In the genomic region with DNA sequence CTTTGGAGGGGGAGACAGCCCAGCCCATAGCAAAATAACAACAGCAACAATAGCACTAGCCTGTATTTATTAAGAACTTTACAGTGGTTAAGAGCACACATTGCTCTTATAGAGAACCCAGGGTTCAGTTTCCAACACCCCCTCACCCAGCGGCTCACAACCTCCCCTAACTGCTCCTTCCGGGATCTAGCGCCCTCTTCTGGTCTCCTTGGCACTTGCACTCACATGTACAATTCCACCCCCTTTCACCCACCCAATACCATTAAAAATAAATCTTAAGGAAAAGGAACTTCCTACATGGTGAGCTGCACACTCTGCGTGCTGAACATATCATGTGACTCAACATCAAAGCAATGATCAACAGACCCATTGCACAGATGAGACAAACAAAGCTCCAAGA, we compare ENCODE assay signal across 13 mouse cellular contexts.
DNase-seq lines count a peak whose midpoint lies in the region; ATAC-seq and TF ChIP-seq lines count a peak whose summit lies in the region.
"Had no signal": no experiment of that assay in that cellular context is flagged by ENCODE, and none has a peak within 500 bp of the region (broad histone marks: within the 10 kb centered on the region; RNA-seq: fewer than 3 reads in every experiment).

No protein-coding gene starts in this region.

- H3K9me3 ChIP-seq in forebrain, postnatal 0 days (ENCODE audit: low read length), result no peaks in the 10 kb centered on the region
- H3K9me3 ChIP-seq in forebrain, embryonic 12.5 days, result no peaks in the 10 kb centered on the region
- H3K9me3 ChIP-seq in liver, embryonic 11.5 days (ENCODE audit: control insufficient read depth, low read length), result no peaks in the 10 kb centered on the region
- H3K9me3 ChIP-seq: hindbrain, embryonic 15.5 days had no signal

- H3K4me3 ChIP-seq in forebrain, postnatal 0 days (ENCODE audit: low read depth, low read length), result no peak overlapping the region
- no peak overlapping the region for H3K4me3 ChIP-seq in forebrain, embryonic 12.5 days (replicated peaks)
- H3K4me3 ChIP-seq in liver, embryonic 11.5 days (ENCODE audit: low read depth, low read length), result no peak overlapping the region
- H3K4me3 ChIP-seq: hindbrain, embryonic 15.5 days; myocyte had no signal

- peaks cover 79% of the 10 kb centered on the region for H3K27me3 ChIP-seq in forebrain, postnatal 0 days (ENCODE audit: insufficient read depth, low read length)
- H3K27me3 ChIP-seq in forebrain, embryonic 12.5 days, result peaks cover 99% of the 10 kb centered on the region
- peaks cover 20% of the 10 kb centered on the region for H3K27me3 ChIP-seq in liver, embryonic 11.5 days (replicated peaks; ENCODE audit: control insufficient read depth, insufficient read depth, low read length)

- no peak overlapping the region for H3K9ac ChIP-seq in forebrain, postnatal 0 days
- H3K9ac ChIP-seq in forebrain, embryonic 12.5 days, result no peak overlapping the region
- H3K9ac ChIP-seq in liver, embryonic 11.5 days (ENCODE audit: low read depth, low read length), result no peak overlapping the region
- H3K9ac ChIP-seq: hindbrain, embryonic 15.5 days had no signal

- H3K27ac ChIP-seq in forebrain, postnatal 0 days (ENCODE audit: low read depth, low read length), result no peak overlapping the region
- no peak overlapping the region for H3K27ac ChIP-seq in forebrain, embryonic 12.5 days
- H3K27ac ChIP-seq in liver, embryonic 11.5 days (ENCODE audit: low read depth, low read length), result no peak overlapping the region
- H3K27ac ChIP-seq: hindbrain, embryonic 15.5 days had no signal

- 0 out of 2 replicates have a peak, but pooled peaks have one; percentile 20 for TF ChIP-seq CTCF in forebrain, postnatal 0 days (IDR thresholded peaks at IDR 0.05; ENCODE audit: low read depth)

- no peak for ATAC-seq in forebrain, postnatal 0 days
- no peak for ATAC-seq in forebrain, embryonic 12.5 days (ENCODE audit: low FRiP score)
- ATAC-seq in liver, embryonic 11.5 days (replicated peaks; ENCODE audit: low FRiP score), result no peak
- no peak for ATAC-seq in cerebellum, adult (ENCODE audit: insufficient number of reproducible peaks, low FRiP score, low TSS enrichment)

- H3K4me2 ChIP-seq in forebrain, postnatal 0 days (ENCODE audit: low read depth), result no peak overlapping the region
- no peak overlapping the region for H3K4me2 ChIP-seq in forebrain, embryonic 12.5 days
- no peak overlapping the region for H3K4me2 ChIP-seq in liver, embryonic 11.5 days
- H3K4me2 ChIP-seq: hindbrain, embryonic 15.5 days had no signal

- no peaks in the 10 kb centered on the region for H3K36me3 ChIP-seq in forebrain, postnatal 0 days (ENCODE audit: insufficient read depth)
- H3K36me3 ChIP-seq in forebrain, embryonic 12.5 days (replicated peaks), result no peaks in the 10 kb centered on the region
- no peaks in the 10 kb centered on the region for H3K36me3 ChIP-seq in liver, embryonic 11.5 days (ENCODE audit: control insufficient read depth, insufficient read depth, low read length)
- H3K36me3 ChIP-seq: hindbrain, embryonic 15.5 days had no signal

- H3K4me1 ChIP-seq in forebrain, postnatal 0 days (ENCODE audit: insufficient read depth), result no peaks in the 10 kb centered on the region
- peaks cover 39% of the 10 kb centered on the region for H3K4me1 ChIP-seq in forebrain, embryonic 12.5 days
- H3K4me1 ChIP-seq in liver, embryonic 11.5 days (replicated peaks; ENCODE audit: control insufficient read depth, insufficient read depth, low read length), result no peaks in the 10 kb centered on the region

- WGBS in forebrain, postnatal 0 days, result 78% methylated on average over 4 of the region's 4 CpGs
- 72% methylated on average over 4 of the region's 4 CpGs for WGBS in forebrain, embryonic 12.5 days
- WGBS in liver, embryonic 11.5 days, result 59% methylated on average over 4 of the region's 4 CpGs

- no peak for DNase-seq in forebrain, postnatal 0 days
- peak; percentile 15 for DNase-seq in liver
- no peak for DNase-seq in liver, embryonic 11.5 days (ENCODE audit: low spot score)
- DNase-seq in thymus, postnatal 4 days, result peak; percentile 34
- no peak for DNase-seq in thymus, postnatal 10 days (ENCODE audit: low spot score in 2 of 2)
- DNase-seq in adipocyte (ENCODE audit: low spot score), result no peak
- DNase-seq: cerebellum, adult 9-11 months; layer of hippocampus, adult 9-11 months; right cerebral cortex, postnatal 14 days had no signal

Comparison
In these comparisons a context has a peak if more than half of its experiments do, and no peak if none do; other contexts are left out.
1. DNase-seq: peak in liver (single experiment) and thymus, postnatal 4 days (single experiment); none in forebrain, postnatal 0 days (single experiment), liver, embryonic 11.5 days (single experiment), thymus, postnatal 10 days (0 of 2) and adipocyte (single experiment).